16 mouse cellular contexts compared by ENCODE assay signal in the genomic region with DNA sequence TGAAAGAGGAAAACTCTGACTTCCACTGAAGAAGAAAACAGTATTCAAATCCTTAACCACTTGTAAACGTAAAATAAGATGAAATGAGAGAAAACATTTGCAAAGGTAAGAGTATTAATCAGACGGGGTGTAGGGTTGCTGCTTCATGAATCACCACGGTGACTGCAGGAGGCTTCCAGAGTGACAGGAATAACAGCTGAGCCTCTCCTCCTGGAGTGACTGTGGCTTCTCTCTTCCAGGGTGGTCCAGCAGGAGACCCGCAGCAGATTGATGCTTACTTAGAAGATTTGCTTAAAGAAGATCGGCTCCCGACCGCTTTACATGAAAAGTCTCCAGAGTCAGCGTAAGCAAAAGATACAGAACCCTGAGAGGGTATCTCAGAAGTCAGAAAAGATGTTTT.
DNase-seq lines count a peak whose midpoint lies in the region; ATAC-seq and TF ChIP-seq lines count a peak whose summit lies in the region.
"Had no signal": no experiment of that assay in that cellular context is flagged by ENCODE, and none has a peak within 500 bp of the region (broad histone marks: within the 10 kb centered on the region; RNA-seq: fewer than 3 reads in every experiment).

No protein-coding gene starts in this region.

- no peaks in the 10 kb centered on the region for H3K9me3 ChIP-seq in hindbrain, embryonic 15.5 days
- no peaks in the 10 kb centered on the region for H3K9me3 ChIP-seq in hindbrain, embryonic 12.5 days (replicated peaks)
- no peaks in the 10 kb centered on the region for H3K9me3 ChIP-seq in midbrain, embryonic 15.5 days
- H3K9me3 ChIP-seq in midbrain, embryonic 10.5 days (replicated peaks): no peaks in the 10 kb centered on the region
- H3K9me3 ChIP-seq in ES-Bruce4 (replicated peaks; ENCODE audit: control insufficient read depth, insufficient read depth, low read length, poor library complexity, severe bottlenecking): no peaks in the 10 kb centered on the region
- H3K9me3 ChIP-seq: embryonic facial prominence, embryonic 12.5 days; heart, embryonic 12.5 days; hindbrain, embryonic 10.5 days had no signal

- no peak overlapping the region for H3K27ac ChIP-seq in hindbrain, embryonic 15.5 days (replicated peaks)
- no peak overlapping the region for H3K27ac ChIP-seq in hindbrain, embryonic 12.5 days
- no peak overlapping the region for H3K27ac ChIP-seq in midbrain, embryonic 15.5 days
- no peak overlapping the region for H3K27ac ChIP-seq in midbrain, embryonic 10.5 days (replicated peaks)
- H3K27ac ChIP-seq in ES-Bruce4 (ENCODE audit: insufficient read depth, low read length): peak overlapping the region; percentile 12; the same call in 1 of the 2 replicates
- H3K27ac ChIP-seq: embryonic facial prominence, embryonic 12.5 days; hindbrain, embryonic 10.5 days had no signal

- no peaks in the 10 kb centered on the region for H3K36me3 ChIP-seq in hindbrain, embryonic 15.5 days
- no peaks in the 10 kb centered on the region for H3K36me3 ChIP-seq in hindbrain, embryonic 12.5 days
- no peaks in the 10 kb centered on the region for H3K36me3 ChIP-seq in midbrain, embryonic 15.5 days (replicated peaks)
- no peaks in the 10 kb centered on the region for H3K36me3 ChIP-seq in midbrain, embryonic 10.5 days
- H3K36me3 ChIP-seq in ES-Bruce4 (ENCODE audit: control insufficient read depth, insufficient read depth, low read length, poor library complexity, severe bottlenecking) (peaks cover 3% of the 10 kb centered on the region; the same call in 1 of the 2 replicates), myocyte (ENCODE audit: control insufficient read depth, insufficient read depth) (no peaks in the 10 kb centered on the region)
- H3K36me3 ChIP-seq: embryonic facial prominence, embryonic 12.5 days; heart, embryonic 12.5 days; hindbrain, embryonic 10.5 days had no signal

- H3K4me3 ChIP-seq in hindbrain, embryonic 15.5 days: no peak overlapping the region
- no peak overlapping the region for H3K4me3 ChIP-seq in hindbrain, embryonic 12.5 days
- H3K4me3 ChIP-seq in midbrain, embryonic 15.5 days: no peak overlapping the region
- no peak overlapping the region for H3K4me3 ChIP-seq in midbrain, embryonic 10.5 days
- no peak overlapping the region for H3K4me3 ChIP-seq in ES-Bruce4 (ENCODE audit: low read depth, low read length)
- H3K4me3 ChIP-seq in myocyte: no peak overlapping the region
- H3K4me3 ChIP-seq: embryonic facial prominence, embryonic 12.5 days; heart, embryonic 12.5 days; hindbrain, embryonic 10.5 days had no signal

- 0 out of 2 replicates have a peak overlapping the region, but pooled peaks have one; percentile 11 for H3K4me2 ChIP-seq in hindbrain, embryonic 15.5 days
- H3K4me2 ChIP-seq in hindbrain, embryonic 12.5 days (replicated peaks): no peak overlapping the region
- H3K4me2 ChIP-seq in midbrain, embryonic 15.5 days: no peak overlapping the region
- no peak overlapping the region for H3K4me2 ChIP-seq in myocyte (ENCODE audit: low read depth)
- H3K4me2 ChIP-seq: embryonic facial prominence, embryonic 12.5 days; heart, embryonic 12.5 days had no signal

- ATAC-seq in hindbrain, embryonic 15.5 days (ENCODE audit: low FRiP score, low read depth): no peak
- ATAC-seq in hindbrain, embryonic 12.5 days (ENCODE audit: low FRiP score): no peak
- 0 out of 2 replicates have a peak, but pooled peaks have one; percentile 63 for ATAC-seq in midbrain, embryonic 15.5 days (replicated peaks)
- ATAC-seq: forebrain, embryonic 16.5 days; hindbrain, embryonic 16.5 days; inflammation-experienced regulatory T-cells, adult 6 months had no signal

- no peak for TF ChIP-seq EP300 in ES-Bruce4 (IDR thresholded peaks at IDR 0.05; ENCODE audit: insufficient read depth, low read depth, low read length)

- no peak for TF ChIP-seq CTCF in ES-Bruce4 (IDR thresholded peaks at IDR 0.05; ENCODE audit: low read depth, low read length)

- H3K9ac ChIP-seq in hindbrain, embryonic 15.5 days: no peak overlapping the region
- H3K9ac ChIP-seq in hindbrain, embryonic 12.5 days: no peak overlapping the region
- H3K9ac ChIP-seq in midbrain, embryonic 15.5 days: no peak overlapping the region
- 0 out of 2 replicates have a peak overlapping the region, but pooled peaks have one; percentile 28 for H3K9ac ChIP-seq in ES-Bruce4 (ENCODE audit: low read depth, poor library complexity, severe bottlenecking)
- H3K9ac ChIP-seq: embryonic facial prominence, embryonic 12.5 days; heart, embryonic 12.5 days had no signal

- 25% methylated on average over 8 of the region's 8 CpGs for WGBS in hindbrain, embryonic 15.5 days
- WGBS in hindbrain, embryonic 12.5 days: 22% methylated on average over 8 of the region's 8 CpGs
- 16% methylated on average over 8 of the region's 8 CpGs for WGBS in midbrain, embryonic 15.5 days
- WGBS in midbrain, embryonic 10.5 days: 25% methylated on average over 8 of the region's 8 CpGs

- no peak for DNase-seq in midbrain, embryonic 10.5 days (ENCODE audit: low spot score)
- no peak for DNase-seq in cerebellum, adult 11 months
- DNase-seq: adrenal gland, postnatal 10 days; cerebellum, adult 18-20 months; gastrocnemius, postnatal 14 days had no signal

- H3K27me3 ChIP-seq in hindbrain, embryonic 15.5 days: no peaks in the 10 kb centered on the region
- no peaks in the 10 kb centered on the region for H3K27me3 ChIP-seq in hindbrain, embryonic 12.5 days
- H3K27me3 ChIP-seq in midbrain, embryonic 15.5 days (replicated peaks): no peaks in the 10 kb centered on the region
- no peaks in the 10 kb centered on the region for H3K27me3 ChIP-seq in midbrain, embryonic 10.5 days (ENCODE audit: low read depth, poor library complexity, severe bottlenecking)
- H3K27me3 ChIP-seq in ES-Bruce4 (ENCODE audit: control insufficient read depth, insufficient read depth, low read length, poor library complexity, severe bottlenecking): no peaks in the 10 kb centered on the region
- H3K27me3 ChIP-seq in myocyte (ENCODE audit: control insufficient read depth, insufficient read depth, insufficient read length): no peaks in the 10 kb centered on the region
- H3K27me3 ChIP-seq: embryonic facial prominence, embryonic 12.5 days; heart, embryonic 12.5 days had no signal

- H3K79me2 ChIP-seq in myocyte (ENCODE audit: control insufficient read depth, insufficient read depth): no peaks in the 10 kb centered on the region

- H3K4me1 ChIP-seq in hindbrain, embryonic 15.5 days (replicated peaks): no peaks in the 10 kb centered on the region
- H3K4me1 ChIP-seq in hindbrain, embryonic 12.5 days: no peaks in the 10 kb centered on the region
- H3K4me1 ChIP-seq in midbrain, embryonic 15.5 days: 0 out of 2 replicates have a peak, but pooled peaks cover 3% of the 10 kb centered on the region
- 0 out of 2 replicates have a peak, but pooled peaks cover 4% of the 10 kb centered on the region for H3K4me1 ChIP-seq in midbrain, embryonic 10.5 days
- no peaks in the 10 kb centered on the region for H3K4me1 ChIP-seq in ES-Bruce4 (ENCODE audit: control insufficient read depth, insufficient read depth, low read length)
- H3K4me1 ChIP-seq: embryonic facial prominence, embryonic 12.5 days; heart, embryonic 12.5 days; hindbrain, embryonic 10.5 days had no signal

- H3ac ChIP-seq in myocyte (ENCODE audit: control insufficient read depth, insufficient read length): no peak overlapping the region

- TF ChIP-seq POLR2A in ES-Bruce4 (IDR thresholded peaks at IDR 0.05; ENCODE audit: insufficient read depth, low read length) (no peak), myocyte (IDR thresholded peaks at IDR 0.05; ENCODE audit: insufficient read length, low read depth) (no peak)

TF ChIP-seq in myocyte, 11 proteins besides CTCF, POLR2A, EP300 and RAD21:
- peak in 2 of 3 experiments; percentile 11 to 29 for TF ChIP-seq MYOD1 (IDR thresholded peaks at IDR 0.05; ENCODE audit: control insufficient read depth in 1 of 3, insufficient read length in 2 of 3, low read depth in 2 of 3)
- no peak for TF ChIP-seq USF1 (IDR thresholded peaks at IDR 0.05; ENCODE audit: low read depth)
